Mouse (Mus musculus): ENCODE results near the gene Wdr20rt.
"Not testable (repeated sequence)": the region's sequence is repeated elsewhere in the genome, so short reads cannot be mapped to it uniquely, and the experiment has no call there.

The Wdr20rt gene

GRCm38 (mm10) chr12:65225467-65225945 lies at the start of gene Wdr20rt:
Wdr20rt (plus strand) TSS chr12:65225517.
- no peak for DNase-seq (ENCODE audit: low spot score in 2 of 2)

- DNase-seq (ENCODE audit: low spot score in 2 of 2): peak in 1 of 2 experiments; percentile 6
These were observed 38.0 kb upstream of the Wdr20rt start for GRCm38 (mm10) chr12:65187365-65187764.

GRCm38 (mm10) chr12:65189213-65189612 lies 36.1 kb upstream of the Wdr20rt start:
- no peak for DNase-seq (ENCODE audit: low spot score in 2 of 2)

GRCm38 (mm10) chr12:65194003-65194530 lies 31.2 kb upstream of the Wdr20rt start:
- no peak for DNase-seq (ENCODE audit: low spot score in 2 of 2)

- no peak for DNase-seq (ENCODE audit: low spot score in 2 of 2)
These were observed 23.5 kb upstream of the Wdr20rt start for GRCm38 (mm10) chr12:65201812-65202211.

GRCm38 (mm10) chr12:65206431-65206830 lies 18.9 kb upstream of the Wdr20rt start:
- DNase-seq (ENCODE audit: low spot score in 2 of 2): no peak

- no peak for DNase-seq (ENCODE audit: low spot score in 2 of 2)
These were observed 8.9 kb upstream of the Wdr20rt start for GRCm38 (mm10) chr12:65216404-65216840.

- no peak for DNase-seq (ENCODE audit: low spot score in 2 of 2)
These were observed 3.3 kb downstream of the Wdr20rt start for GRCm38 (mm10) chr12:65228628-65229027.

GRCm38 (mm10) chr12:65229041-65229440 lies 3.7 kb downstream of the Wdr20rt start:
- DNase-seq (ENCODE audit: low spot score in 2 of 2): no peak

GRCm38 (mm10) chr12:65232801-65233200 lies 7.5 kb downstream of the Wdr20rt start:
- DNase-seq (ENCODE audit: low spot score in 2 of 2): not testable (repeated sequence)

GRCm38 (mm10) chr12:65250116-65250738 lies 24.9 kb downstream of the Wdr20rt start:
- DNase-seq (ENCODE audit: low spot score in 2 of 2): no peak

GRCm38 (mm10) chr12:65256887-65257286 lies 31.6 kb downstream of the Wdr20rt start:
- DNase-seq (ENCODE audit: low spot score in 2 of 2): no peak

GRCm38 (mm10) chr12:65258212-65259138 lies 33.2 kb downstream of the Wdr20rt start:
- DNase-seq (ENCODE audit: low spot score in 2 of 2): no peak

GRCm38 (mm10) chr12:65259139-65260111 lies 34.1 kb downstream of the Wdr20rt start:
- no peak for DNase-seq (ENCODE audit: low spot score in 2 of 2)

GRCm38 (mm10) chr12:65268311-65268984 lies 43.1 kb downstream of the Wdr20rt start:
- DNase-seq (ENCODE audit: low spot score in 2 of 2): no peak

GRCm38 (mm10) chr12:65269406-65269805 lies 44.1 kb downstream of the Wdr20rt start:
- DNase-seq (ENCODE audit: low spot score in 2 of 2): no peak

GRCm38 (mm10) chr12:65273807-65274206 lies 48.5 kb downstream of the Wdr20rt start:
- DNase-seq (ENCODE audit: low spot score in 2 of 2): no peak
